Mouse (Mus musculus) bone marrow macrophage, adult 2 months (primary cell): Measurements from ENCODE around the gene Pikfyve. TPM values are rescaled to one million over a fixed set of nuclear protein-coding genes. Genes with fewer than 3 reads are reported as not detected.

Source experiments
- H3K27ac ChIP-seq: 2 replicates; pipeline ENCODE4 v1.5.1; 2012; ENCODE audit warnings: low read depth, low read length; ENCODE audit not compliant: insufficient read depth
- H3K4me1 ChIP-seq: 2 replicates; pipeline ENCODE4 v1.6.1; 2012; ENCODE audit warnings: low read length; ENCODE audit not compliant: control insufficient read depth, insufficient read depth
- H3K4me3 ChIP-seq: 2 replicates; pipeline ENCODE4 v1.5.1; 2012; ENCODE audit warnings: mild to moderate bottlenecking, low read length, moderate library complexity; ENCODE audit not compliant: insufficient read depth
- CTCF ChIP-seq: IDR thresholded peaks from 2 replicates; pipeline ENCODE4 v1.5.1; 2012; ENCODE audit warnings: low read depth, mild to moderate bottlenecking, low read length, moderate library complexity
- POLR2A ChIP-seq: IDR thresholded peaks from 2 replicates; pipeline ENCODE4 v1.6.1; 2012; ENCODE audit warnings: mild to moderate bottlenecking, low read depth, low read length, borderline replicate concordance
- polyA plus RNA-seq: library from polyadenylated mRNA; stranded (reverse); fragments of >200 nt; gene quantifications from 2 replicates; pipeline ENCODE4 v1.2.4, GENCODE M21; 2012; ENCODE audit not compliant: missing spikeins, insufficient read depth, insufficient read length

Pikfyve gene
- polyA plus RNA-seq, 1 experiment = 37.5 TPM

- H3K4me3 ChIP-seq = peak overlapping the region; percentile 69
- no peak for TF ChIP-seq CTCF
- TF ChIP-seq POLR2A = no peak
- peak overlapping the region; percentile 96 for H3K27ac ChIP-seq
These were observed 818 bp upstream of the Pikfyve start for GRCm38 (mm10) chr1:65185524-65186205.

GRCm38 (mm10) chr1:65187074-65187430 is 569 bp downstream of the Pikfyve start:
- H3K4me1 ChIP-seq = peaks cover 20% of the 10 kb centered on the region
- TF ChIP-seq POLR2A = no peak
- no peak for TF ChIP-seq CTCF
- H3K4me3 ChIP-seq = peak overlapping the region; percentile 96
- peak overlapping the region; percentile 80 for H3K27ac ChIP-seq

More at GRCm38 (mm10) chr1:65185524-65186205, 818 bp upstream of the Pikfyve start:
- peaks cover 24% of the 10 kb centered on the region for H3K4me1 ChIP-seq

GRCm38 (mm10) chr1:65190172-65190571 is 3.7 kb downstream of the Pikfyve start:
- Histone ChIP-seq H3K4me3 (no peak overlapping the region), H3K4me1 (peaks cover 18% of the 10 kb centered on the region), H3K27ac (no peak overlapping the region)
- TF ChIP-seq CTCF (no peak), POLR2A (no peak)

GRCm38 (mm10) chr1:65193226-65193625 is 6.7 kb downstream of the Pikfyve start:
- Histone ChIP-seq H3K27ac (no peak overlapping the region), H3K4me1 (peaks cover 15% of the 10 kb centered on the region), H3K4me3 (no peak overlapping the region)
- no peak for TF ChIP-seq CTCF
- TF ChIP-seq POLR2A = no peak

GRCm38 (mm10) chr1:65198425-65198824 is 11.9 kb downstream of the Pikfyve start:
- no peak overlapping the region for H3K4me3 ChIP-seq
- 0 out of 2 replicates have a peak, but pooled peaks cover 2% of the 10 kb centered on the region for H3K4me1 ChIP-seq
- TF ChIP-seq CTCF (no peak), POLR2A (no peak)
- no peak overlapping the region for H3K27ac ChIP-seq

GRCm38 (mm10) chr1:65198861-65199260 is 12.4 kb downstream of the Pikfyve start:
- 0 out of 2 replicates have a peak, but pooled peaks cover 2% of the 10 kb centered on the region for H3K4me1 ChIP-seq
- TF ChIP-seq POLR2A (no peak), CTCF (no peak)
- no peak overlapping the region for H3K4me3 ChIP-seq
- no peak overlapping the region for H3K27ac ChIP-seq

- Histone ChIP-seq H3K4me1 (peaks cover 5% of the 10 kb centered on the region), H3K4me3 (no peak overlapping the region), H3K27ac (no peak overlapping the region)
- no peak for TF ChIP-seq POLR2A
- no peak for TF ChIP-seq CTCF
These were observed 17.8 kb downstream of the Pikfyve start for GRCm38 (mm10) chr1:65204299-65204698.

- Histone ChIP-seq H3K4me3 (no peak overlapping the region), H3K27ac (no peak overlapping the region), H3K4me1 (no peaks in the 10 kb centered on the region)
- TF ChIP-seq POLR2A (no peak), CTCF (no peak)
These were observed 26.7 kb downstream of the Pikfyve start for GRCm38 (mm10) chr1:65213214-65213613.

GRCm38 (mm10) chr1:65217567-65217966 is 31.1 kb downstream of the Pikfyve start:
- H3K4me3 ChIP-seq = no peak overlapping the region
- H3K4me1 ChIP-seq = no peaks in the 10 kb centered on the region
- H3K27ac ChIP-seq = no peak overlapping the region
- no peak for TF ChIP-seq CTCF
- TF ChIP-seq POLR2A = no peak

- TF ChIP-seq CTCF (no peak), POLR2A (no peak)
These were observed 31.5 kb downstream of the Pikfyve start for GRCm38 (mm10) chr1:65217972-65218371.

GRCm38 (mm10) chr1:65223654-65224053 is 37.2 kb downstream of the Pikfyve start:
- no peak overlapping the region for H3K4me3 ChIP-seq
- no peak overlapping the region for H3K27ac ChIP-seq
- no peak for TF ChIP-seq CTCF
- no peak for TF ChIP-seq POLR2A
- peaks cover 7% of the 10 kb centered on the region for H3K4me1 ChIP-seq

More at GRCm38 (mm10) chr1:65217972-65218371, 31.5 kb downstream of the Pikfyve start:
- H3K4me1 ChIP-seq = no peaks in the 10 kb centered on the region
- no peak overlapping the region for H3K4me3 ChIP-seq
- no peak overlapping the region for H3K27ac ChIP-seq
